Mouse (Mus musculus): ENCODE results near the gene Rsph10b.

Rsph10b gene

GRCm38 (mm10) chr5:143941588-143941987, 8.8 kb downstream of the Rsph10b start:
- DNase-seq: no peak

- peak; percentile 45 for DNase-seq
Observed at GRCm38 (mm10) chr5:143943231-143944125, 10.6 kb downstream of the Rsph10b start.

DNA sequence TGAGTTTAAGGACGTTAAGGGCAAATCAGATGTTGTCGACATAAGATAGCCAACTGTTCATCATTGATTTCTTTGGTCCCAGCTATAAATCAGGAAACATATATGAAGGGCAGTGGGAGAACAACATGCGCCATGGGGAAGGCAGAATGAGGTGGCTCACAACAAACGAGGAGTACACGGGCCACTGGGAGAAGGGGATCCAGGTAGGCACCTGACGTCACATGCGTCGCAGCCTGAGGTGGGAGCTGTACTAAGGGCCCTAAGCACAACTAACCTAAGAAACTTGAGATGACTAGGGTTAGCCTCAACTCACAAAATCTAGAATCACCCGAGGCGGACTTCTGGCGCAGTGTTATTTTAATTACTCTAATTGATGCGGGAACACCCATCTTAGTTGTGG, 15.5 kb downstream of the Rsph10b start:
- DNase-seq: no peak

- DNase-seq: no peak
Observed at GRCm38 (mm10) chr5:143950016-143950415, 17.2 kb downstream of the Rsph10b start.

- DNase-seq: no peak
Observed at GRCm38 (mm10) chr5:143957101-143957500, 24.3 kb downstream of the Rsph10b start.

GRCm38 (mm10) chr5:143959551-143959950, 26.7 kb downstream of the Rsph10b start:
- no peak for DNase-seq

- no peak for DNase-seq
Observed at GRCm38 (mm10) chr5:143961176-143961575, 28.3 kb downstream of the Rsph10b start.

DNA sequence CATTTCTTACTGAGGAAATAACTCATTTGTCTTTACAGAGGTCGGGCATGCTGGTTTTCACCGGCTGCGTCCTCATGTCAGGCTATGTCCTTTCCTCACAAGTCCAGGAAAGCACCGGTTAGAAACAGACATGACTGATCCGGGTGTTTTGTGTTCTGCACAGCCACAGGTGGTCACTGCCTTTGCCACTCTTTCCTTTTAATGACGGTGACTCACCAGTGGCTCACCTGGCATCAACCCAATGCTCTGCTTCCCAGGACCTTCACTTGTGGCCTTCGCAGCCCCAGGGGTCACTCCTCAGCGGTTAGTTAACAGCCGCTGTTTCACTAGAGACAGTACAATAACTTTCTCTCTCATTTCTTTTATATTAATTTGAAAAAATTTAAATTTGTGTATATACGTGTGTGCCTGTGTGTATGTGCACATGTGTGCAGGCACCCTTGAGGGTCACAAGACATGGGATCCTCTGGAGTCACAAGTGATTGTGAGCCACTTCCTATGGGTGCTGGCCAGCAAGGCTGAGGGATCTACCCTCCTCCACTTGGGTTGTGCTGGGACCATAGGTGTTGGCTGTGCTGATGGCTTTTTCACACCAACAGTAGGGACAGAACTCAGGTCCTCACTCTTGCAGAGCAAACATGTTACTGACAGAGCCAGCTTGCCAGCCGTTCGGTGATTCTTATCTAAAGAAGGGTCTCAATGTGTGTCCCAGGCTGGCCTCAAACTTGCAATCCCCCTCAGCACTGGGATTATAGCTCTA, 32.9 kb downstream of the Rsph10b start:
- no peak for DNase-seq

DNA sequence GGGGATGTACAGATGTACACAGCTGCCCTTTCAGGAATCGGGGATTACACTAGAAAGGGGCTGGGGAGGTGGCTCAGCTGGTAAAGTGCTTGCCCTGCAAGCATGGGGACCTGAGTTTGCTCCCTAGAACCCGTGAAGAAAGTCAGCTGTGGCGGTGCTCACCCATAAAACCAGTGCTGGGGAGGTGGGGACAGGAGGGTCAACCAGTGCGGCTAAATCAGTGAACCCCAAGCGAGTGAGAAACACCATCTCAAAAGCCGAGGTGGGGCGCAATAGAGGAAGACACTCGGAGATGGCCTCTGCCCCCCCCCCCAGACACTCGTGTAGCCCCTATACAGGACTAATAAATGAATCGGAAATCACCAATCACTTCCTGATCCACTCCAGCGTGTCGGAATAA, 33.8 kb downstream of the Rsph10b start:
- no peak for DNase-seq

- DNase-seq: no peak
Observed at GRCm38 (mm10) chr5:143972628-143973027, 39.8 kb downstream of the Rsph10b start.

GRCm38 (mm10) chr5:143974931-143975630, 42.2 kb downstream of the Rsph10b start:
- DNase-seq: peak; percentile 55

DNA sequence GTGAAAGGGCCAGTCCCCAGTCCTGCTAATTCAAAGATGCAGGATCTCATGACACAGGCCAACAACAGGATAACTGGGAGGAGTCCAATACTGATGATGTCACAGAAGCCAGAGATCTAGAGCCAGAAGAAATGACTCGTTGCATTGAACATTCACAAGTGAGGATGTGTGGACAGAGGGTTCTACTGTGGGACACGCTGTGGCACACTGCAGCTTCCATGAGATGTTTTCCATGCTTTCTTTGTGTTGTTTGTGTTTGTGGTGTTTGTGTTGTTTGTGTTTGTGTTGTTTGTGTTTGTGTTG, 42.7 kb downstream of the Rsph10b start:
- no peak for DNase-seq

DNA sequence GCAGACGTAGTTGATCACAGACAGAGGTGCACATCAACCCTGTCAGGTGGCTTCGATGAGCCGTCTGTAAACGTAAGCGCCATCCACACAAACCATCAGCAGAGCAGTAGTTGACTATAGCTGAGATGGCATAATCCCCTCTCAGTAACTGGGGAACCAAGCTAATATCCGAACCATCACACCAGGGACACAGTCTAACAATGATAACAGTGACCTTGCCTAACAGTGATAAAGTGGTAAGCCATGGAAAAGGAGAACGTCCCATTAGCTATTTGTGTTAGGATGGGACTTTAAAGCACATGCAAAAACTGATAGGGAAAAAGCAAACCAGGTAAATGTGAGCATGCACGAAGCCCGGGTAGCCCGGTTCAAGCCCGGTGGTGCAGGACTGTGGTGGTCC, 43.4 kb downstream of the Rsph10b start:
- no peak for DNase-seq

DNA sequence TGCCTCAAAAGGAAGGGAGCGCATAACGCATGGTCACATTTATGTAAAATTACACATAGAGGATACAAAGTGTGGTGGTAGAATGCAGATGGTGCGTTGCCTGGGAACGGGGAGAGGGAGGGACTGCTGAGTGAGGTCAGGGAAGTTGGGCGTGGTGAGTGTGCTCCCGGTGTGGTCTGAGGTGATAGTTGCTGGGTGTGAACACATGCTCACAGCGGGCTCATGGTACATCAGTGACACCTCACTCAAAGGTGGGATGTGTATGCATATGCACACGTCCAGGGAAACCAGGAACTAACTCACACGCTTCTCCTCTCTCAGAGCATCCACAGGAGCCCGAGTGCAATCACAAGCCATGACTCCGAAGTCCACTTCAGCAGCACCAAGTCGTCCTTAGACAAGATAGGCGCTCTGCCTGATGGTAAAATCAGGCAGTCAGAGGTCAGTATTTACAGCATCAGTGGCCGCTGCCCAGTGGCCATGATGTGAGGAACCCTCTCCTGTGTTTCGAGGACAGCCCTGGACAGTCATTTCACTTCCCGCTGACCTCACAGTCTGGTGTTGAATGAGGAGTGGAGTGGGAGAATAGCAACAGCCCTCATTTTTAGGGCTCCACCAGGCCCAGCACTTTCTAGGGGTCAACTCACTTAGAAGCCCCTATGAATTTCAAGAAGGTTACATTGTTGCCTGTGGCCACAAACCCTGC, 44.0 kb downstream of the Rsph10b start:
- no peak for DNase-seq

GRCm38 (mm10) chr5:143980858-143981257, 48.0 kb downstream of the Rsph10b start:
- no peak for DNase-seq

- no peak for DNase-seq
Observed at GRCm38 (mm10) chr5:143982361-143982760, 49.5 kb downstream of the Rsph10b start.

DNA sequence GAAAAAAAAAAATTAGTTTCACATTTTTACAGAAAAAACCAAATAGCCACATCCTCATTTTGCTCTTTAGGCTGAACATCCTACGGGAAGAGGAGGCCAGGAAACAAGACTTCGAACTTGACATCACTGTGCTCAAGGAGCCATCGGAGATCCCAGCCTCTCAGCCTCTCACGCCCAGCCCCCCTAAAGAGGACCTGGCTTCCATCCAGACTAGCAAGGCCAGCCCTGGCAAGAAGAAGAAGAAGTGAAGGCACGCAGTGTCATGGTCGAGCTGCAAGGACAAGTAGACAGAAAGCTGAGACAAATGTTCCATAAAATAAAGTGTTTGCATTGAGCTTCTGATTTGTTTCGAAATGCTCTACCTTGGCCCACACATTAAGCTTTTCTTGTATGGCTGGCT, 52.5 kb downstream of the Rsph10b start:
- DNase-seq: no peak

- DNase-seq: no peak
Observed at GRCm38 (mm10) chr5:143987596-143987995, 54.8 kb downstream of the Rsph10b start.

DNA sequence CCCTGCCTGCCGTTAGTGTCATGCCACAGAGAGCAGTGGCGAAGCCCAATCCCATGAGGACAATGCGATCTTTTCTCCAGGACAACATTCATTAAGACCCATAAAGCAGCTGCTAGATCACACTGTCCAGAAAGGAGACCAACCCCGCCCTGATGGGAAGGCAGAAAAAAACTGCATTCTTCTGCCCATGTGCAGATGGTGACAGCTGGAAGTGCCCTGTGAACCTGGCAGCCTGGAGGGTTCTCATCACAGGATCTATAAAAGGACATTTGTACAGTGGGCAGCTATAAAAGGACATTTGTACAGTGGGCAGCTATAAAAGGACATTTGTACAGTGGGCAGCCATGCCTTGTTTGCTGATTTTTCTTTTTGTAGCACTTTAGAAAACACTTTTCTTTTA, 56.2 kb downstream of the Rsph10b start:
- no peak for DNase-seq

DNA sequence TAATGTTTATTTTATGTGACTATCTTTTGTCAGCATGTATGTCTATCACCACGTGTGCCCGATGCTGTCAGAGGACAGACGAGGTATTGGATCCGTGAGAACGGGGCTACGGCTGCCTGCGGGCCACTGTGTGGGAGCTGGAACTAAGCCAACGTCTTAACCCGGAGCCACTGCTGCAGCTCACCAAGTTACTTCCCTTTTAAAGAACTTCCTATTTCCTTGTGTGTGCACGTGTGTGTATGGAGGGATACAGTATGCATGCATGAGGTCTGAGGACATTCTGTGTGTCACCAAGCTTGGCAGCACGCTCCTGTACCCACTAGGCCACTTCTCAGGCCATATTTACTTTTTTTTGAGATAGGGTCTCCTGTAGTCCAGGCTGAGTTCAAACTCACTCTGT, 57.3 kb downstream of the Rsph10b start:
- no peak for DNase-seq

DNA sequence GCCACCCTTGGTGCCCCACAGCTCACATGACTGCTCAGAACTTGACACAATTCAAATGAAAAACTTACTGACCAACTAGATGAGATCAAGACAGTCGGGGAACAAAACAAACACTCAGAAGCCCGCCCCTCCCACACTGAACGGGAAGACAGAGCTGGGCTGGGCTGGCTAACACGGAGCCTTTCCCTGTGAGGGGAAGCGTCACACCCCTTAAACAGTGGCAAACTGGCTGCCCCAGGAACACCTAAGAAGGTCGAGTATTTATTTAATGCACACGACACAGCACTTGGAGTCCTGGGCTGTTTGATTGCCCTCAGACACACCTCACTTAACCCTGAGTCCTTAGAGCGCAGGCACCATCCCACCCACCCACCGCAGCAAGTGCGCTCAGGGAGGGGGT, 59.8 kb downstream of the Rsph10b start:
- no peak for DNase-seq

DNA sequence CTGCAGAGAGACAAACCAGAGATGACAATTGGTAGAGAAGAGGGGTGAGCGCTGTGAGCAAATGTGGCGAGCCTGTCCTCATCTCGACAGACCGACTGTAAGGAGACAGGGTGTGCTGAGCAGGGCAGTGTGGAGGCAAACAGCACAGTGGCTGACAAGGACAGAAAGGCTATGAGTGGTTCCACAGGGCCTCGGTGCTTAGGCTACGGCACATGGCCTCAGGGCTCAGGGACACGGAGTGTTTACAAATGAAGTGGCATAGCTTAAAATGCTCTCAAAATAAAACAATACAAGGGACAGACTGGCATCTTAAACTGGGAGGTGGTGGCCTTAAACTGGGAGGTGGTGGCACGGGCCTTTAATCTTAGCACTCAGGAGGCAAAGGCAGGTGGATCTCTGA, 60.4 kb downstream of the Rsph10b start:
- no peak for DNase-seq

GRCm38 (mm10) chr5:143993849-143994248, 61.0 kb downstream of the Rsph10b start:
- DNase-seq: no peak

All from right cerebral cortex, postnatal 4 days (tissue).